Mouse (Mus musculus) lung, embryonic 16.5 days (tissue): ENCODE measurements around the gene Pctp. TPM values are rescaled to one million over a fixed set of nuclear protein-coding genes. Genes with fewer than 3 reads are reported as not detected.

Experiments used
- ATAC-seq: fragments of 200-750 bp; cut with Nextera tagmentation; 2 replicates; pipeline ENCODE4 v1.8.0; 2017; ENCODE audit warnings: low read depth, mild to moderate bottlenecking, moderate library complexity
- H3K27ac ChIP-seq: fragments of 300-500 bp; sonication (generic); 2 replicates; pipeline ENCODE4 v1.5.1; 2014; ENCODE audit warnings: mild to moderate bottlenecking, control low read depth, low read length
- H3K27me3 ChIP-seq: fragments of 300-500 bp; sonication (generic); 2 replicates; pipeline ENCODE4 v1.6.1; 2014; ENCODE audit warnings: low read depth, low read length, mixed read lengths; ENCODE audit not compliant: control insufficient read depth, insufficient read depth
- H3K36me3 ChIP-seq: fragments of 300-500 bp; sonication (generic); 2 replicates; pipeline ENCODE4 v1.6.1; 2014; ENCODE audit warnings: low read length; ENCODE audit not compliant: control insufficient read depth, insufficient read depth
- H3K4me1 ChIP-seq: fragments of 300-500 bp; sonication (generic); replicated peaks from 2 replicates; pipeline ENCODE4 v1.6.1; 2014; ENCODE audit warnings: low read length, mixed read lengths; ENCODE audit not compliant: control insufficient read depth, insufficient read depth
- H3K4me2 ChIP-seq: fragments of 300-500 bp; sonication (generic); 2 replicates; pipeline ENCODE4 v1.6.1; 2014; ENCODE audit warnings: low read depth, low read length, control low read depth
- H3K4me3 ChIP-seq: fragments of 300-500 bp; sonication (generic); 2 replicates; pipeline ENCODE4 v1.5.1; 2014; ENCODE audit warnings: mild to moderate bottlenecking, low read length, control low read depth
- H3K9ac ChIP-seq: fragments of 300-500 bp; sonication (generic); 2 replicates; pipeline ENCODE4 v1.6.1; 2014; ENCODE audit warnings: low read length, control low read depth
- H3K9me3 ChIP-seq: fragments of 300-500 bp; sonication (generic); 2 replicates; pipeline ENCODE4 v1.6.1; 2016; ENCODE audit warnings: low read length; ENCODE audit not compliant: control insufficient read depth
- WGBS: fragments of 180-500 bp; shearing (Covaris S2); extraction: QIAGEN DNeasy Blood & Tissue Kit; methylation state at CpG from one replicate; pipeline ENCODE4 v1.1.7; 2014; 5-methylcytosine and 5-hydroxymethylcytosine counted together
- polyA plus RNA-seq: library from polyadenylated mRNA; unstranded; fragments of >200 nt; fragmentation: Nextera tagmentation; extraction: Ambion mirVana; gene quantifications from 2 replicates; pipeline ENCODE4 v1.2.1, GENCODE M21; 2015

Gene Pctp
- polyA plus RNA-seq, 1 experiment from 2014 or later: 10.9 TPM

DNA sequence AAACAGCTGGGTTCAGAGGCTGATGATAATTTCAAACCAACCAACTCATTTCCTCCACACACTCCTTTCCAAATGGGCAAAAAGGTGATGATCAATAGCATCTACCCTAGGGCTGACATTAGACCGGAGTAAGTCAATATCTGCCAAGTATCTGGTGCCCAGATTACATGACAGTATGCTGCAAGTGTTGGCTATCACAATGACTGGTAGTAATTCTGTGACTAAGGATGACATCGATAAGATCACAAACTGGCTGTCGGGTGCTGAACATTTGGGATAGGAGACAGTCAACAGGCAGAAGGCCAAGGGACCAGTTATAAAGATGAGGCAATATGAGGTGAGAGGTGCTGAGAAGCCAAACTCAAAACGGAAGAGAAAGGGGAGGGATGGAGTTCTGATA, 2.0 kb downstream of the Pctp start:
- WGBS: 84% methylated on average over 4 of the region's 4 CpGs
- H3K27me3 ChIP-seq: no peaks in the 10 kb centered on the region

DNA sequence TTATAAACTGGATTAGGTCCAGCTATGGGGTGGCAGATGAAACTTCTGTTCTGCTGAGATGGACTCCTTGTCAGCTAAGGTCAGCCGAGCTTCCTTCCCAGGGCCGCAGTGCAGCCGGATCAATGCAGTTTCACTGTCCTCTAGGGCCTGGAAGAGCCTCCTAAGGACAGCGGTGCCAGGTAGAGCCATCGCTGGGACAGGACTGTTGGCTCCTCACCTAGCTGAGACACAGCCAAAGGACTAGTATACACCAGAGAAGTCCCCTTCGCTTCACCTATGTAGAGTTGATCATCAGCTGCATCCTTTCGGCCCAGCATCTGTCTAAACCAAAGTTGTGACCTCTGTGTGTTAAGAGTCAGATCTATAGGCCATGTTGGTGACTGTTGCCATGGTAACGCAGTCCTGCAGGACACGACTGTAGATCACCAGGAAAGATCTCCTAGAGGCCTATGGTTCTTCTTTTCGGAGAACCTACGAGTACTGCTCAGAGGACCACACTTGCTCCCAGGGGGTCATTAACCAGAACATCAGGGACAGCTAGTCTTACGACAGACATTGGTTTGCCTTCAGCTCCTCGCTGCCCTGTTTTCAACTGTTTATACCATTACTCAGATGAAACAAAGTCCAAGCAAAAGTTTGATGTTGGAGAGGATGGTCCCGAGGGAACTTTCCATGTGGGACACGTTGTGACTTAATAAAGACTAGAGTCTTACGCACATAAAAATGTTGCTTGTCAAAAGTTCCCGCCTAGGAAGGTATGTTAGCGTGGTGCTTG, 3.5 kb downstream of the Pctp start:
- H3K4me2 ChIP-seq: no peak overlapping the region
- no peaks in the 10 kb centered on the region for H3K36me3 ChIP-seq
- WGBS: 84% methylated on average over 18 of the region's 18 CpGs
- H3K9ac ChIP-seq: no peak overlapping the region
- no peak overlapping the region for H3K27ac ChIP-seq
- H3K4me3 ChIP-seq: no peak overlapping the region
- no peaks in the 10 kb centered on the region for H3K27me3 ChIP-seq
- no peak for ATAC-seq
- peaks cover 15% of the 10 kb centered on the region for H3K4me1 ChIP-seq
- no peaks in the 10 kb centered on the region for H3K9me3 ChIP-seq

More for the DNA sequence above, 2.0 kb downstream of the Pctp start:
- no peaks in the 10 kb centered on the region for H3K9me3 ChIP-seq
- no peak overlapping the region for H3K9ac ChIP-seq
- no peak overlapping the region for H3K4me3 ChIP-seq
- no peak overlapping the region for H3K27ac ChIP-seq
- no peak for ATAC-seq
- peaks cover 8% of the 10 kb centered on the region for H3K4me1 ChIP-seq
- H3K36me3 ChIP-seq: no peaks in the 10 kb centered on the region
- no peak overlapping the region for H3K4me2 ChIP-seq

DNA sequence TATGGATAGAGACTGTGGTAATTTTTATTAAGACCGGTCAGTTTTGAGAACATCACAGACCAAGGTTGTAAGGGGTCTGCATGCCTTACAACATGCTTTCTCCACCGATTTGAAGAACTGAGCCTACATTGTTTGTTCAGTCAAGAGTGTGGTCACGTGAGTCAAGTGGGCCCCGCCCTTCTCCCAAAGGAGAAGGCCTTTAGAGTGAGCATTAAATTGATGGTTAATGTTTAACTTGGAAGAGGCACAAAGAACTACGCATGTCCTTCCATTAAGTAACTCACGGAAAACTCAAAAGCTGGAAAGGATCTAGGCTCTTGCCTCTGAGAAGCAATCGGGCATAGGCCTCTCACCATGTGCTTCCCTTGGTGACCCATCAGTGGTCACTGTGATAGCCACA, 5.8 kb downstream of the Pctp start:
- Histone ChIP-seq H3K4me1 (peaks cover 13% of the 10 kb centered on the region), H3K4me2 (no peak overlapping the region), H3K9ac (no peak overlapping the region), H3K27me3 (no peaks in the 10 kb centered on the region), H3K4me3 (no peak overlapping the region), H3K9me3 (no peaks in the 10 kb centered on the region), H3K27ac (0 out of 2 replicates have a peak overlapping the region, but pooled peaks have one; percentile 13), H3K36me3 (no peaks in the 10 kb centered on the region)
- WGBS: 67% methylated on average over 7 of the region's 7 CpGs
- ATAC-seq: peak; percentile 72

DNA sequence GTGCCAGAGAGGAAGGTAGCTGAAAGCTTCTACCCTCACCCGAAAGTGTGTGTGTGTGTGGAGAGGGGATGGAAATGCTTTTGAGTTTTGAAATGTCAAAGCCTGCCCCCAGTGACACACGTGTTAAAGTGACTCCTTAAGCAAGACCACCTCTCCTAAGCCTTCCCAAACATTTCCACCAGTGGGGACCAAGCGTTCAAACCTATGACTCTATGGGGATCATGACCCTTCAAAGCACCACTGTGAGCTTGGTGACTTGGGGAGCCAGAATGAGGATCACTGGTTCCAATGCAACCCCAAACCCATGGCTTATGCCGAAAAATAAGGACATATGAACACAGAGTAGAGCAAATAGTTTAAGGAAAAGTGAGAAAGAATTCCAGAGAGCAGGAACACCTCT, 6.3 kb downstream of the Pctp start:
- Histone ChIP-seq H3K4me1 (peaks cover 10% of the 10 kb centered on the region), H3K27ac (0 out of 2 replicates have a peak overlapping the region, but pooled peaks have one; percentile 13), H3K4me2 (no peak overlapping the region), H3K9ac (no peak overlapping the region), H3K36me3 (no peaks in the 10 kb centered on the region), H3K27me3 (no peaks in the 10 kb centered on the region), H3K9me3 (no peaks in the 10 kb centered on the region), H3K4me3 (no peak overlapping the region)
- WGBS: 86% methylated on average over 4 of the region's 4 CpGs
- no peak for ATAC-seq

DNA sequence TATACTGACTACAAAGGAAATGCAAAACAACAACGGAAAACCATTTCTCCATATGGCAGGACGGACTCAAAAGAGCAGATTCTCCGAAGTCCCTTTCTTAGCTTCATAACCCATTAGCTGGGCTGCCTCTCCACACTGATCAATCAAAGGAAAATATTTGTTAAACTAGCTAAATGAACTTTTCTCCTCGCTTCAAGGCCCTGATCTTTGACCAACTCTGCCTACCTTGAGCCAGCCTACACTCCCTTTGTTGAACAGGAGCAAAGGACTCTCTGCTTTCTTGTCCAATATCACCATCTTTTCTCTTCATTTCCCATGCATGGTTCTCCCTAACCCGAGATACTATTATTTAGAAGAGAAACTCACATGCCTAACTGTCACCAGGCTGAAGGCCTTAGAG, 7.1 kb downstream of the Pctp start:
- Histone ChIP-seq H3K9me3 (no peaks in the 10 kb centered on the region), H3K27ac (no peak overlapping the region), H3K4me2 (no peak overlapping the region), H3K36me3 (no peaks in the 10 kb centered on the region), H3K4me3 (no peak overlapping the region), H3K9ac (no peak overlapping the region), H3K4me1 (peaks cover 10% of the 10 kb centered on the region), H3K27me3 (no peaks in the 10 kb centered on the region)
- ATAC-seq: no peak
- WGBS: 87% methylated on average over 5 of the region's 5 CpGs

DNA sequence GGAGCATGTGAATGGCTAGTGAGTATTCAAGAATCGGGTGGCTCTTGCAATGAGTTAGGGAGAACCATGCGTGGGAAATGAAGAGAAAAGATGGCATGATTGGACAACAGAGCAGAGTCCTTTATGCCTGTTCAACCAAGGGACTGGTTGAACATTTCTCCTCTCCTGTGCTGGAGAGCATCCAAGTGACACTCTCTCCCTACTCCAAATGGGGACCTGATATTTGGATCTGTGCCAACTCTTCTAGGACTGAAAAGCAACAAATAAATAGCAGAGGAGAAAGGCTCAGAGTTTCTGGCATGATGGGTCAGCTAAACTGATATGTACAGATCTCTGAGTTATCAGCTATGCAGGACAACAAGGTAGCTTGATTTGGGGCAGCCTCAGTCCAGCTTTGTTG, 8.0 kb downstream of the Pctp start:
- Histone ChIP-seq H3K9ac (no peak overlapping the region), H3K4me2 (no peak overlapping the region), H3K9me3 (no peaks in the 10 kb centered on the region), H3K27ac (no peak overlapping the region), H3K4me1 (peaks cover 10% of the 10 kb centered on the region), H3K4me3 (no peak overlapping the region), H3K27me3 (no peaks in the 10 kb centered on the region), H3K36me3 (no peaks in the 10 kb centered on the region)
- 82% methylated on average over 2 of the region's 2 CpGs for WGBS
- ATAC-seq: no peak

DNA sequence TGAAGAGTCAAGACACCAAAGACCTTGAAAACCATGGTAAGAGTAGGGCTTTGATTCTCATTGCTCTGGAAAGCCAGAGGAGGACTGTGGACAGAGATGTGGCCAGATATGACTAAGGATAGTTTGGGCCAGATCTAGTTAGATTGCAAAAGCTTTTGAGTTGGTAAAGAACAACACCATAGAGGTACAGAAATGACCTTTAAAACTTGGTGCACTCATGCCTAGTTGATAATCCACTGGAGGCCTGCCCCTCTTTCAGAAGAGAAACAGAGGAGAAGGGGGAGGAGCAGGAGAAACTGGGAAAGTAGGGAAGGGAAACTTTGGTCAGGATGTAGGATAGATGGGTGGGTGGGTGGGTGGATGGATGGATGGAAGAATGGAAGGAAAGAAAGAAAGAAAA, 11.0 kb downstream of the Pctp start:
- Histone ChIP-seq H3K36me3 (no peaks in the 10 kb centered on the region), H3K27ac (no peak overlapping the region), H3K27me3 (no peaks in the 10 kb centered on the region), H3K4me3 (no peak overlapping the region), H3K4me2 (no peak overlapping the region), H3K4me1 (peaks cover 10% of the 10 kb centered on the region), H3K9ac (no peak overlapping the region), H3K9me3 (no peaks in the 10 kb centered on the region)
- no peak for ATAC-seq

DNA sequence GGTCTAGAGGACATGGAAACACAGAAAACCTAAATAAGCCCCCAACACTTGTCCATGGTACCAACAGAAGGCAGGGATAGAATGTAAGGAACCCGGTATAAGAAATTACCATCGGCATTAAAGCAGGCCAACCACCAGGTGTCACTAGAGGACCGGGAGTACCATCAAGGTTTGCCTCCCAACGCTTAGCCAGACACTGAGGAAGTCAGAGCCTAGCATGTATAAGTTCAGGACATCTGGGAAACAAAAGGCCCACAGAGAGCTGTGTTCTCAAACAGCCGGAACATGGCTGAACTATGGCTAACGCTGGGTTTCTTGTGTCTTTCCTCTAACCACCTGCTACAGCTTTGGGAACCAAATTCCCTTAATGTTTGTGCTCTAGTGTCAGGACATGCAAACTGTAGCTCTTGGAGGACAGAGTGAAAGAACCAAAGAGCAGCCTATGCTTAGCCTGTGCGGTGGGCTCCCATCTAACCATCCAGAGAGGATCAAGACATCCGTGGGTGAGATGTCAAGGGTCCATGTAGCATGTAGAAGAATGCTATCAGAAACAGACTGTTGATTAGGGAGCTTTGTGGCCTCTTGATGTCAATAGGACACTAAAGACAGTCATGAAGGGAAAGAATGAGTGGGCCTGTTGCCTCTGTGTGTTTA, 13.6 kb downstream of the Pctp start:
- 19% methylated on average over 8 of the region's 8 CpGs for WGBS
- H3K27me3 ChIP-seq: no peaks in the 10 kb centered on the region
- no peaks in the 10 kb centered on the region for H3K9me3 ChIP-seq

DNA sequence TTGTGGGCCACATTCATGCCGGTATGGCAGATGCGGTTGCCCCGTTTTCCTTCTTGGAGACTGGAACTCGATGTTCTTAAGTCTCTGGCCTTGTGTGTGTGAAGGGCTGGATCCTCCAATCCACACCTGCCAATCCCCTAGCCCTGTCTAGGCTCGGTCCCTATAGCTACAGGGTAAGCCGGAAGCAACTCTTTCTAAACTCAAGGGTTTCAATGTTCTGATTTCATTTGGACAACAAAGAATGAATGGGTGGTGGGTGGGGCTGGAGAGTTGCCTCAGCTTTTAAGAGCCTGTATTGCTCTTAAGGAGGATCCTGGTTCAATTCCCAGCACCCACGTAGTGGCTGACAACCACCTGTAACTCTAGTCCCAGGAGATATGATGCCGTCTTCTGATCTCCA, 16.2 kb downstream of the Pctp start:
- ATAC-seq: no peak
- no peaks in the 10 kb centered on the region for H3K9me3 ChIP-seq
- H3K36me3 ChIP-seq: no peaks in the 10 kb centered on the region
- no peak overlapping the region for H3K4me2 ChIP-seq
- no peaks in the 10 kb centered on the region for H3K4me1 ChIP-seq
- H3K27ac ChIP-seq: no peak overlapping the region
- WGBS: 90% methylated on average over 8 of the region's 8 CpGs
- H3K4me3 ChIP-seq: no peak overlapping the region
- H3K9ac ChIP-seq: no peak overlapping the region
- no peaks in the 10 kb centered on the region for H3K27me3 ChIP-seq

More for the DNA sequence above, 13.6 kb downstream of the Pctp start:
- Histone ChIP-seq H3K4me2 (no peak overlapping the region), H3K4me1 (peaks cover 4% of the 10 kb centered on the region; the same call in 1 of the 2 replicates), H3K9ac (no peak overlapping the region), H3K36me3 (no peaks in the 10 kb centered on the region), H3K27ac (no peak overlapping the region), H3K4me3 (no peak overlapping the region)
- peak; percentile 75; the same call in 1 of the 2 replicates for ATAC-seq
